Mouse (Mus musculus): ENCODE data around the gene Tbc1d5.

Tbc1d5 gene

GRCm38 (mm10) chr17:50874067-50874466, 305.1 kb downstream of the Tbc1d5 start:
- DNase-seq: no peak

- DNase-seq: no peak
Measured at GRCm38 (mm10) chr17:50872600-50872999, 306.6 kb downstream of the Tbc1d5 start.

GRCm38 (mm10) chr17:50867297-50867696, 311.9 kb downstream of the Tbc1d5 start:
- DNase-seq: no peak

- no peak for DNase-seq
Measured at GRCm38 (mm10) chr17:50864781-50865180, 314.4 kb downstream of the Tbc1d5 start.

DNA sequence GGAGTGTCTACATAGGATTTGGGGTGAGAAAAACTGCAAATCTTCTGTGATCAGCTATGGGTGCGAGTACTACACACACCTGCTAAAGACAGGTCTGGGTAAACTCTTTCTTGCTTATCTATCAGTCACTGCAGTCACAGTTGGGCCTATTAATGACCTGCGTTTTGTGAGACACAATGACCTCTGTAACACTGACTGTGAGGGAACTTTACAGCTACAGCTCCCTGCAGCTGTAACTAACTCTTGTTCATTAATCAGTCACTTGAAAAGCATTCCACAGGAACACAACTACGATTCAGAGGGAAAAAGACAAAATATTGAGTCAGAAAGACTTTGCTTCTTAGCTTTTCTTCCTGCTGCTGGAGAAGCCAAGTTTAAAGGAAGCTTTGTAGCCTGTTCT, 325.9 kb downstream of the Tbc1d5 start:
- no peak for DNase-seq

DNA sequence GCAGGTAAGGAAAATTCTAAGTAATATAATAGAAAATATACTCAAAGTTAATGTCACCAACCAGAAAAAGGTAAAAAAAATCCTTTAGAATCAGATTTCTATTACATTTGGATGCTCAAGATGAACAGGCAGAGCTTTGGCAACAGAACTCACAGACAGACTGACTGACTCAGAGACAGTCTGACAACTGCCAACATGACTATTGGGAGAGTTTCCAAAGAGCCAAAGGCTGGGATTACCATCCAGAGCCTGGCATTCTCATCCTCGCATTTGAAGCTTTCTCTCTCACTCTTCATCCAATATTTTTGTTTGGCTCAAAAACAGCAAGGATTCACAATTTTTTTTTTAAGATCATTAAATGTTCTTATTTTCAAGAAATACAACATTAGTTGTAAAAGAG, 327.8 kb downstream of the Tbc1d5 start:
- DNase-seq: peak in 1 of 2 experiments; percentile 35

GRCm38 (mm10) chr17:50814089-50814488, 365.1 kb downstream of the Tbc1d5 start:
- peak in 1 of 2 experiments; percentile 17 for DNase-seq

DNA sequence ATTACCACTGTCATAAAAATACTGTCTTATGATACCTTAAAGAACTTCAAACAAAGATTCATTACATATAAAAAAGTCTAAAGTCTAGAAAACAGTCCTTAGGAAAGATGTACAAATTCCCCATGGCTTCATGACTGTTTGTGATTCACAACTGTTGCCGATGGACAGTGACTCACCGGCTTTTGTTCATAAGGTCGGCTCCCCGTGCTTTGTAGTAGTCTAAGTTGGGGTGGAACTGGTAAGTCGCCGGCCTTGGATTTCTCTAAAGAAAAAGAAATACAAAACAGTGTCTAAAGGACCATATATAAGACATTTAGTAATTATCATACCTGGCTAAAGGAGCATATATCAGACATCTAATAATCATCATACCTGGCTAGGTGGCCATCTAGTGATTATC, 365.6 kb downstream of the Tbc1d5 start:
- DNase-seq: no peak

DNA sequence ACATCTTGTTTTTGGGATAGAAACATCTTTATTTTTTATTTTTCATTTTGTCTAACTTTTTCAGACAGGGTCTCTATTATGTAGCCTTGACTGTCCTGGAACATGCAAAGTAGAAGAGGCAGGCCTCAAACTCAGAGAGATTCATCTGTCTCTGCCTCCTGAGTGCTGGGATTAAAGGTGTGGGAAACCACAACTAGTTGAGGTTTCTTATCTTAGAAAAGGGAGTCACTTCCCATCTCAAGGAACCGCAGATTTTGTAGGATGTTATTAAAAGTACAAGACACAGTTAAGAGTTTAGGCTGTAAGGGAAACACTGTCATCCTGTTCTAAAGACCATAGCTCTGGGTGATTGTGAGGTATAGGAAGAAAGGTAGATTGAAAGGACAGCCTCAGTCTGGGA, 373.5 kb downstream of the Tbc1d5 start:
- DNase-seq: no peak

- DNase-seq: no peak
Measured at GRCm38 (mm10) chr17:50803234-50803633, 375.9 kb downstream of the Tbc1d5 start.

GRCm38 (mm10) chr17:50802380-50802779, 376.8 kb downstream of the Tbc1d5 start:
- no peak for DNase-seq

- DNase-seq: peak; percentile 61 to 77
Measured at GRCm38 (mm10) chr17:50795445-50796095, 383.6 kb downstream of the Tbc1d5 start.

DNA sequence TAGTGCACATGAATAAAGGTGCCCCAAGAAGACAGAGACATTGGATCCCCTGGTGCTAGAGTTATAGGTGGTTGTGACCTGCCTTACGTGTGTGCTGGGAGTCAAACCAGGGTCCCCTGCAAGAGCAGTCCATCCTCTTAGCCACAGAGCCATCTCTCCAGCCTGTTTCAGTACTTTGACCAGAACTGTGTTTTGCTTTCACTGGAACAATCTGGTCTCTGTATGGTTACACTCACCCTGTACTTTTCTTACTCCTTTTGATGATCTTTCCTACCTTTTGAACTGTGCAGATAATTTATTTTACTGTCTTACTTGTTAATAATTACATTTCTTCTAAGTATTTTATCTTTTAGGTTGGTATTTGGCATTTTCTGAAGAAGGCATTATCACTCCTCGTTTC, 387.5 kb downstream of the Tbc1d5 start:
- no peak for DNase-seq

DNA sequence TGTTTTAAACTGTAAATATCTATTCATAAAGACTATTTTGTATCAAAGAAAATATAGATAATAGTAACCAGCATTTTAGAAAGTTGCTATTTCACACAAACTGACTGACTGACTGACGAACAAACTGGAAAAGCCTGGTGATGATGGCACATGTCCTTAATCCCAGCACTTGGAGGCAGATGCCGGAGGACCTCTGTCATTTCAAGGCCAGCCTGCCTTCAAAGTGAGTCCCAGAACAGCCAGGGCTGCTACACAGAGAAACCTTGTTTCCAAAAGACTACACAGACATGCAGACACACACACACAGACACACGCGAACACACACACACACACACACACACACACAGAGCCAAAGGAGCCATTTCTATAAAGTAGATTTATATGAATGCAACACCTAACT, 390.3 kb downstream of the Tbc1d5 start:
- DNase-seq: no peak

DNA sequence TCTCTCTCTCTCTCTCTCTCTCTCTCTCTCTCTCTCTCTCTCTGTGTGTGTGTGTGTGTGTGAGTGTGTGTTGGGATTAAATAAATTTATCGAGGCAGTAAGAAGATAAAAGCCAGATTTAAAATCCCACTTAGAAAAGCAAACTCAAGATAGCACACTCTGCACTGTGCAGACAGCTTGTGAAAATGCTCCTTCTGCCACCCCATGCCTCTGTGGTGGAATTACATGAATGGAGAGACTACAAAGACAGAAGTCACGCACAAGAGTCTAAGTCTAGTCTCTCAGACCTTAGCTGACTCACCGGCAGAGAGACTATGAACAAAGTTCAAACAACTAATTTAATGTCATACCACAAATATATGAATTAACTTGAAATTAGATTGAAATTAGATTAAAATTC, 403.9 kb downstream of the Tbc1d5 start:
- peak in 1 of 2 experiments; percentile 37 for DNase-seq

DNA sequence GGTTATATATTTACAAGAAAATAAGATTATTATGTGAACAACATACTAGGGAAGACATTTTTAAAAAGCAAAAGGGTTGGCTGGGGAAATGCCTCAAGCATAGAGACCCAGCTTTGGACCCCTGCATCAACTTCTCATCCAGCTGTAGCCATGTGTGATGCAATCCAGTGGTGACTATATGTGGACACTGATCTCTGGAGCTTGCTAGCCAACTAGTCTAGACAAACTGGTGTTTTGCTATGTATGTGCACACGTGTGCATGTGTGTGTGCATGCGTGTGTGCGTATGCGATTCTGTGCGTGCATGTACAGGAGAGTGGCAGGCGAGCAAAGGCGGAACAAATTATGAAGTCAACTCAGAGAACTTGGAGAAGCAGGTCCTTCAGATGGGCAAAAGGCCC, 414.8 kb downstream of the Tbc1d5 start:
- DNase-seq: no peak

- peak; percentile 47 to 50 for DNase-seq
Measured at GRCm38 (mm10) chr17:50763407-50763806, 415.7 kb downstream of the Tbc1d5 start.

GRCm38 (mm10) chr17:50762231-50762630, 416.9 kb downstream of the Tbc1d5 start:
- peak; percentile 54 to 76 for DNase-seq

DNA sequence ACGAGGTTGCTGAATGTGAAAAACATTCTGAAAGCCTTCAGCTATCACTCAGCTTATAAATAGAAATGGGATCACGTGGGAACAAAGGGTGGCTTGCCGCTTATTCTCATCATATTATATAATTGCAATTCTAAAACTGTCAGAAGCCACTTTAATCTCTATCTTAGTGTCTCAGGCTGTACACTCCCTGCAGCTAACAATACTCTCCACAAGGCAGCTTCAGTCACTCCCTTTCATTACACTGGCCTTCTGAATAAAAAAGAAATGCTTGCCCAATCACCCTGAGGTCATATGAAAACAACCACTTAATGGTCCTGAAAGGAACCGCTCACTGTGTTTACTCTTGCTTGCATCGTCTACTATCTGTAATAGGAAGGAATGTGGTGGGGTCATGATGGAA, 418.1 kb downstream of the Tbc1d5 start:
- no peak for DNase-seq

DNA sequence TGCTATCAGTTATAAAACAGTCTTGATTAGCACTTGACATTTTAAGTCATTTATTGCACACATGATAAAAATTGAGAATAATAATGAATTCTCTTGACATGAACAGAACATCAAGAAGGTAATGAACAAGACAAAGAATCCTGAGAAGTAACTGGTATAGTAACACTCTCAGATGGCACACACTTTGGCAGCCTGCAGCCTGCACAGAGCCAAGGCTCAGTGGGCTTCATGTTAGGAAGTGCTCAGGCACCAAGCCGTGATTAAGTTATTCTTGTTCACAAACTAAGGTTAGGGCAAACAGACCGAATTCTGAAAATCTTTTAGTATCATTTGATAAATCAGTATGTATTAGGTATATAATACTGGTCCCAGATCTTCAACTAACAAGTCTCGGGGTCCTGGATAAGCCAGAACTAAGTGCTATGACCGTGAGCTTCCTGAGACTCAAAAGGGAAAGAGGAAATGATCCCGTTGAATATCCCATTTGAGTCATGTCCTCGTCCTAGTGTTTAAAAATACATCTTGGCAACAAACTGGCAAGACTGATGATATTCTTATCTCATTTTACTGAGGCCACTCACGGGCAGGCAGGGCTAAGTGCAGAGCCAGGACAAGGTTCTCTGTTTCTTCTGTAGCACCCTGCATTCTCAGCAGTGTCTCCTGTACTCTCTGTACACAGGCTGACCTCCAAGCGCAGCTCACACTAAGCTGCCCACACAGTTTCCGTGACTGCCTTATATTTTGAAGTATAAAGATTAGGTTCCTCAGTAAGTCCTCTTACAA, 425.6 kb downstream of the Tbc1d5 start:
- DNase-seq: peak; percentile 55 to 67

DNA sequence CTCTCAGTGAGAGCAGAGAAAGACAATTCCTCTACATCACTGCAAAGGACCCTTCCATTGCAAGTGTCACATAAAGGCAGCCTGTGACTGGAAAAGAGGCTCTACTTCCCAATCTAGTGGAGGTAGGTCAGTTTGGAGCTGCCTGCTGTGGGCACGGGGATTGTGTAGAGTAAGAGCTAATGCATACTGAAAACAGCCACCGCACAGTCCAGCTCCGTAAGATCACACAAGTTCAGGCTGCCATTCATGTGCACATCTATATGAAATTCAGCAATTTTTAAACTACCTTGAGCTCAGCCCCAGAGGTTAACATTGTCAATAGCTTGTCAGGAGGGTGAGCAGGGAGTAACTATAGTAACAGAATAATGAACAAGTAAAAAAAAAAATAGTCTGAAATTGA, 426.4 kb downstream of the Tbc1d5 start:
- DNase-seq: no peak

GRCm38 (mm10) chr17:50751911-50752310, 427.2 kb downstream of the Tbc1d5 start:
- no peak for DNase-seq

GRCm38 (mm10) chr17:50750874-50751273, 428.3 kb downstream of the Tbc1d5 start:
- DNase-seq: no peak

DNA sequence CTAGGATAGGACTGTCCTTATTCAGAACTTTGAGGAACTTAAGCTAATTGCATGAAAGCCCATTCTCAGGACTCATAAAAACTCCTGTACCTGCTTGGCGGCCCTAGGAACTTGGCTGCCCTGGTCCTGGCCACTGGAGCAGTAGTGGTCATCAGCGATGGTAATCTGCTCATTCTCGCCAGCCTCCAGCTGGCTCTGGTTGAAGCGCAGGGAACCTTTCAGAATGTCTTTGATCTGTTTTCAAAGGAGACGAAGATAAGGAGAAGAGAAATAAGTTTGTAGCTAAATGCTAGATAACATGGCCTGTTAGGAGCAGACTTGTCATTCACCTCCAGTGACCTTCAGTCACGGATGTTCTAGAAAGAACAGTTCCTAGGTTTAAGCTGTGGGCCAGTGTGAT, 437.8 kb downstream of the Tbc1d5 start:
- DNase-seq: no peak

Data from cerebellum, postnatal 25 days (tissue).